Mouse (Mus musculus) bone marrow, adult 2 months (tissue): ENCODE results near the gene Ankrd50. TPM values are rescaled to one million over a fixed set of nuclear protein-coding genes. Genes with fewer than 3 reads are reported as not detected.
A peak's percentile ranks its signal among the peaks of the same experiment; 100 is the strongest.

ENCODE experiments used
- H3K27ac ChIP-seq: fragments of 200-500 bp; 2 replicates; pipeline ENCODE4 v1.5.1; 2012; ENCODE audit warnings: low read depth, mild to moderate bottlenecking, control low read depth, inconsistent platforms, low read length; ENCODE audit not compliant: control insufficient read depth, poor library complexity, insufficient read depth
- H3K4me1 ChIP-seq: fragments of 200-500 bp; 2 replicates; pipeline ENCODE4 v1.6.1; 2011; ENCODE audit warnings: low read length; ENCODE audit not compliant: control insufficient read depth, insufficient read depth
- H3K4me3 ChIP-seq: fragments of 200-500 bp; replicated peaks from 2 replicates; pipeline ENCODE3; 2011; ENCODE audit warnings: mild to moderate bottlenecking, low read depth, low read length, control low read depth; ENCODE audit not compliant: control insufficient read depth
- CTCF ChIP-seq: fragments of 200-500 bp; IDR thresholded peaks from 2 replicates; pipeline ENCODE4 v1.5.1; 2011; ENCODE audit warnings: low read length, control low read depth; ENCODE audit not compliant: control insufficient read depth, insufficient read depth
- POLR2A ChIP-seq: fragments of 200-500 bp; IDR thresholded peaks from 2 replicates; pipeline ENCODE4 v1.6.1; 2011; ENCODE audit warnings: low read depth, mild to moderate bottlenecking, control low read depth, low read length, borderline replicate concordance; ENCODE audit not compliant: control insufficient read depth
- WGBS: fragments of 180-500 bp; shearing (Covaris S2); methylation state at CpG from one replicate; pipeline ENCODE4 v1.1.7; 2018; 5-methylcytosine and 5-hydroxymethylcytosine counted together
- polyA plus RNA-seq: library from polyadenylated mRNA; stranded (reverse); fragments of >200 nt; gene quantifications from 2 replicates; pipeline ENCODE4 v1.2.4, GENCODE M21; 2011; ENCODE audit warnings: low replicate concordance; ENCODE audit not compliant: missing spikeins, insufficient read depth, insufficient read length

Ankrd50 gene
- polyA plus RNA-seq = 2.8 and 8.4 TPM in 2 replicates

DNA sequence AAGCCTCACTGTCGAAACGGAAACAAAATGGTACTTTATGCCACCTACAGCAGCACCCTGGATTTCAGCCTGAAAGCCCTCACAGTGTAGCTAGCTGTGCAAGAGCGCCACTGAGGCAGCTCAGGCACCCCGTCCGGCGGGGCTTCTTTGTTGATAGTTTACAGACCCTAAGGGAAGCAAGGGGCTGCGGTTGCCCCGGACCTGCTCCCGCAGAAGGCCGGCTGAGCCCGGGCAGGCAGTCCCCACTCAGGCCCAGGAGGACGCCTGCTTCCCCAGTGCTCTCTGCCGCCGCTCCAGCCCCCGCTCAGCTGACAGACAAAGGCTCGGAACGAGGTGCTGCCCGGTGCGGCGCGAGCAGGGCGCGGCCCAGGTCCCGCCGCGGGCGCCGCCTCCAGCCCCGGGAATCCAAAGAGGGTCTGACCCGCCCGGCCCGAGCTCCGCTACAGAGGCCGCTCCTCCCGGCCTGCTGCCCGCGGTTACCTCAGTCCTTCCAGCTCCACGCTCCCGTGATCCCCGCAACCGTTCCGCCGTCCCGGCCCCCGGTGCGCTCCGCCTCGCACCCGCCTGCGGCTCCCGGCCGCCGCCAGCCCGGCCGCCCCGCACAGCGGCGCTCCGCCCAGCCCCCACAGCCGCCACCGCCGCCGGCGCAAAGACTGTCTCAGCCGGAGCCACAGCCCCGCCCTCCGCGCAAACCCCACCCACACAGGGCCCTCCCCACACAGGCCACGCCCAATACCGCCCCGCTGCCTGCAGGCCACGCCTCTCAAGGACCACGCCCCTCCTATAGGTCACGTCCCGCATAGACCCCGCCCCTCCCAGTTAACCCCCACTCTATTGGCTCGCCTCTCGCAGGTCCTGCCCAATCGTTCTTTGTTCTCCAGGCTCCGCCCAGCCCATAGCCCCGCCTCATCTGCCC, at the start of gene Ankrd50:
Gene Ankrd50, minus strand, starts transcription at position 654 of the 916 bp plus-strand sequence.
- peak within 1 kb of the TSS; percentile 80 for H3K4me3 ChIP-seq
- H3K27ac ChIP-seq = peak within 1 kb of the TSS; percentile 74
- WGBS = under 1% methylated on average over 80 of the region's 81 CpGs
- H3K4me1 ChIP-seq = no peaks in the 10 kb centered on the region; the same call in 1 of the 2 replicates
- TF ChIP-seq CTCF (no peak), POLR2A (peak; percentile 36; the same call in 1 of the 2 replicates)

DNA sequence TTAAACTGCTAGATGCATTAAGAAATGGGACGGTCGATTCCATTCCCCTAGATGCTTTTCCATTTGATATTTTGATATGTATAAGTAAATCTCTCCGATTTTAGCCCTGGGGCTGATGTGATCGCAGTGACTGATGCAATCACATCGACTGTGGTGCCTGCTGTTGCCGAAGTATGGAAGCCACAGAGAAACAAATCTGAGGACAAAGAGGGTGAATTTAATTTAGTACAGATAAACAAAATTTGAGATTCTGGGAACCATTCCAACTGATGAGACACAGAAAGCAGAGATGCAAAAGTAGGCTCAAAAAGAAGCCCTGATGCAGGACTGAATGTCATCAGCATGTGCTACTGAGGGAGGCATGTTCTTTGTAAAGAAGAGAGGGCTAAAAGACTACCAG, 49.6 kb upstream of the Ankrd50 start:
- WGBS = 88% methylated on average over 6 of the region's 6 CpGs
- Histone ChIP-seq H3K4me3 (no peak overlapping the region), H3K4me1 (no peaks in the 10 kb centered on the region), H3K27ac (no peak overlapping the region)
- TF ChIP-seq CTCF = no peak
- no peak for TF ChIP-seq POLR2A

DNA sequence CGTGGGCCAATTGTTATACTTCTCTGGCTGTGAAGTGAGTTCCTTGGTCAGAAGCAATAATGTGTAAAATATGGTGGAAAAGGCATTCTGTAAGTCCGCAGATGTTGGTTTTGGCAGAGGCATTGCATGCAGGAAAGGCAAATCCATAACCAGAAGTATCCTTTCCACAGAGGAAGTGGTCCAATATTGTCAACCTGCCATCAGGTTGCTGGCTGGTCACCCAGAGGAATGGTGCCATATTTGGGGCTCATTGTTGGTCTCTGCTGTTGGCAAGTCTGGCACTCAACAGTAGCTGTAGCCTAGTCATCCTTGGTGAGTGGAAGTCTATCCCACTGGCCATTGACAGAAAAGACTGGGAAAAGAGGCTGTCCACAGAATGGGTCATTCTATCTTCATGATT, 35.8 kb upstream of the Ankrd50 start:
- Histone ChIP-seq H3K4me3 (no peak overlapping the region), H3K4me1 (no peaks in the 10 kb centered on the region), H3K27ac (no peak overlapping the region)
- 78% methylated on average over 2 of the region's 2 CpGs for WGBS
- TF ChIP-seq POLR2A (no peak), CTCF (no peak)

- WGBS = 81% methylated on average over 3 of the region's 3 CpGs
- Histone ChIP-seq H3K4me3 (no peak overlapping the region), H3K4me1 (no peaks in the 10 kb centered on the region), H3K27ac (no peak overlapping the region)
- no peak for TF ChIP-seq CTCF
- no peak for TF ChIP-seq POLR2A
Observed at GRCm38 (mm10) chr3:38519971-38520370, 35.3 kb upstream of the Ankrd50 start.

DNA sequence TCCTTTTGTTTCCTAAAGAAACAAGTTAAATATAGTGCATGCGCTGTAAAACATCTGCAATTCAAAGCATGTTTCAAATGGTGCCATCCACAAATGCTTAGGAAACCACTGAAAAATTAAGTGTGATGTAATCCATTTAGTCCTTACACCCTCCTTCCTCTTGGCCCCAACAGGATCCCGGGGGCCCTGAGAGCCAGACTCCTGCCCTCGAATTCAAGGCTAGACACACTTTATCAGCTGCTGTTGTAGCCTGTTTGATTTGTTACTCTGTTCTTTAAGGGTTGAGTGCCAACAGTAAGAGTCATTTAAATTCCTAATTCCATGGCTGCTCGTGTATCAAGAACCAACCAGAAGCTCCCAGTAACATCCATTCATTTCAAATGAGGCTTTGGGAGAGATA, 19.0 kb upstream of the Ankrd50 start:
- H3K4me3 ChIP-seq = no peak overlapping the region
- 49% methylated on average over 4 of the region's 4 CpGs for WGBS
- TF ChIP-seq POLR2A = no peak
- TF ChIP-seq CTCF = no peak
- no peaks in the 10 kb centered on the region for H3K4me1 ChIP-seq
- no peak overlapping the region for H3K27ac ChIP-seq

DNA sequence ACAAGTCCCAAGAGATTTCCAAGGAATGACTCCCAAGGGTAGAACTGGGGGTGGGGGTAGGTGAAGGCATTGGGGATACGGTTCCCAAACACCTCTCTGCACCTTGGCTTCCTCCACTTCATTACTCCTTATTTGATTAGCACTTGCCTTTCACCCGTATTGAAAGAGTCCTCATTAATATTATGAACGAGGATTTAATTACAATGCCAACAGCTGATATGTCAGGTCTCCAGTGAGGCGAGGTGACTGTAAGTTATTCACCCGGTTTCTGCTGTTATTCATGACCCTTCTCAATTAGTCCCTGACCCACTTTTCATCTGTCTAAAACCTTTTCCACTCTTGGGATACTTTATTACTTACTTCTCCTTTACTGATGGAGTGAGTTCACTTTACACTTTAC, 17.5 kb upstream of the Ankrd50 start:
- Histone ChIP-seq H3K4me1 (no peaks in the 10 kb centered on the region; the same call in 1 of the 2 replicates), H3K4me3 (no peak overlapping the region), H3K27ac (no peak overlapping the region)
- 79% methylated on average over 5 of the region's 5 CpGs for WGBS
- TF ChIP-seq CTCF = no peak
- no peak for TF ChIP-seq POLR2A

- Histone ChIP-seq H3K27ac (no peak overlapping the region), H3K4me3 (no peak overlapping the region), H3K4me1 (no peaks in the 10 kb centered on the region; the same call in 1 of the 2 replicates)
- TF ChIP-seq CTCF (no peak), POLR2A (no peak)
- 89% methylated on average over 2 of the region's 2 CpGs for WGBS
Observed at GRCm38 (mm10) chr3:38501739-38502138, 17.1 kb upstream of the Ankrd50 start.

DNA sequence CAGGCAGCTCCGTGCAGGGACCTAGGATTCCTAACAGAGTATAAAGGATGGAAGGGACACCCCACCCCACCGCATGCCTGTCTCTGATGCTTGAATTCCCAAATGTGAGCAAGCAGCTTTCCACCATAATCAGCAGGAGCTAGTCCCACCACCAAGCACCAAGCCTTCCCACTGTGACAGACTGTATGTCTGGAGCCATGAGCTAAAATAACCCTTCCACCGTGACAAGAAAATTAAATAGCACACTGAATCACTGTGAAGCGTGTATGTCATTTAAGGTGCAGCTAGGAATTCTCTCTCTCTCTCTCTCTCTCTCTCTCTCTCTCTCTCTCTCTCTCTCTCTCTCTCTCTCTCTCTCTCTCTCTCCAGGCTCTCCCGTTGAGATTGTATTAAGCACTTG, 16.7 kb upstream of the Ankrd50 start:
- 86% methylated on average over 5 of the region's 5 CpGs for WGBS

GRCm38 (mm10) chr3:38498561-38498960, 13.9 kb upstream of the Ankrd50 start:
- no peak for TF ChIP-seq POLR2A
- TF ChIP-seq CTCF = no peak
- Histone ChIP-seq H3K4me1 (no peaks in the 10 kb centered on the region; the same call in 1 of the 2 replicates), H3K4me3 (no peak overlapping the region), H3K27ac (no peak overlapping the region)
- 91% methylated on average over 3 of the region's 3 CpGs for WGBS

More for the DNA sequence above, 16.7 kb upstream of the Ankrd50 start:
- TF ChIP-seq CTCF (no peak), POLR2A (no peak)
- Histone ChIP-seq H3K4me3 (no peak overlapping the region), H3K4me1 (no peaks in the 10 kb centered on the region; the same call in 1 of the 2 replicates), H3K27ac (no peak overlapping the region)
